Mouse (Mus musculus) CD4-positive, CD25-positive, alpha-beta regulatory T cell, adult 9 weeks (primary cell): ENCODE measurements around the gene Eps8. TPM values are rescaled to one million over a fixed set of nuclear protein-coding genes. Genes with fewer than 3 reads are reported as not detected.

Source experiments
- polyA plus RNA-seq: library from polyadenylated mRNA; unstranded; fragments of 100-300 nt; shearing (Covaris generic); gene quantifications from one replicate; pipeline ENCODE4 v1.2.1, GENCODE M21; 2017

Eps8 gene
- polyA plus RNA-seq, result 0.27 TPM

GRCm38 (mm10) chr6:137654776-137655175 is at the start of gene Eps8:
Gene Eps8 (minus strand): TSS chr6:137654876.

Other genes with a start within 250 kb of the Eps8 start
- gene Strap, start 80.2 kb upstream of the Eps8 start, polyA plus RNA-seq, result 27.9 TPM
- 81.9 TPM for gene Dera, start 99.7 kb upstream of the Eps8 start, polyA plus RNA-seq